Mouse (Mus musculus): ENCODE measurements around the gene Cd7.

- no peak for TF ChIP-seq GATA1 (IDR thresholded peaks at IDR 0.05; ENCODE audit: low read length)
- no peak for TF ChIP-seq TAL1 (IDR thresholded peaks at IDR 0.05; ENCODE audit: low read length)
Observed at GRCm38 (mm10) chr11:120988410-120988809, 50.8 kb downstream of the Cd7 start.

Measured in erythroblast, embryonic 14.5 days (primary cell).